Mouse (Mus musculus): Measurements from ENCODE around the gene Zmat3.

The Zmat3 gene

GRCm38 (mm10) chr3:32365546-32366245 lies at the start of gene Zmat3:
Zmat3 (minus strand) TSS chr3:32366014.
- peak; percentile 80 for DNase-seq

- DNase-seq: no peak
Observed at GRCm38 (mm10) chr3:32414381-32414780, 48.6 kb upstream of the Zmat3 start.

DNA sequence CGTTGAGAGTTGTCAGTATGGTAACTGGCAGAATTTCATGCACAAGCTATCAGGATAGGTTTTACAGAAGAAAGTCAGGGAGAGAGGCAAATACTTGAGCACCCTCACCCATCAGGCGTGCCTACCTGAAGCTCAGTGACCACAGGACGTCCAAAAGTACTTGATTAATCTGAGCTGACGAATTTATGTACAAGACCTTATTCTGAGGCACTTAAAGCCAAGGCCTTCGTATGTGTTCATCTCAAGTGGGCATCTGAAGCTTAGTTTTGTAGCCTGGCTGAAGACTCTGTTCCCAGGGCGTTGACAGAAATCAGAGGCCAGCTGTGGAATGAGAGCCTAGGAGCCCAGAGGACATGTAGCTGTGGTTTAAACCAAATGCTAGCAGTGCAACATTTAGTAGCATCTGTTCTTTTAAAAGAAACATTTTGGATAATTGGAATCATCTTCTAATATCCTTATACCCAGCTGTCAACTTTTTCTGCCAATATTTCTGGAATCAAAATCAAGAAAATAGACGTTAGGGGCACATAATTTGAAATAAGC lies 46.8 kb upstream of the Zmat3 start:
- no peak for DNase-seq

DNA sequence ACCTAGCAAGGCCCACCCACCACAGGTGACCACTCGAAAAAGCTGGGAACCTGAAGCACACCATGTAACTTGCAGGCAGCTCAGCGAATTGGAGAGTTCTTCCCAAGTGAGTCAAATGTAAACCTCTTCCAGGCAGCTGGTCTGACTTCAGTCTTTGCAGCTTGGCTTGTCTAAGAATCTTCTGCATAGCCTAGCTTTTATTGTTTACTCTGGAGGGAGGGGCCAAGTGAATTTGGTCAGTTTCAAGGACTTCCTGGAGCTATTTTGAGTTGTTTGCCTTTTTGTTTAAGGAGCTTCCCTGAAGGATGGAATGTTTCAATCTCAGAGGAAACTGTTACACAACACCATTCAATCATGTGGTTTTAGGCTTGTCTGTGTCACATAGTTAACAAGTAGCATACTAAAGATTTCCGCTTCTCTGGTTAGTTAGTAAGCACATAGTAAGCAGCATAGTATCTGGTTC lies 43.0 kb upstream of the Zmat3 start:
- DNase-seq: no peak

DNA sequence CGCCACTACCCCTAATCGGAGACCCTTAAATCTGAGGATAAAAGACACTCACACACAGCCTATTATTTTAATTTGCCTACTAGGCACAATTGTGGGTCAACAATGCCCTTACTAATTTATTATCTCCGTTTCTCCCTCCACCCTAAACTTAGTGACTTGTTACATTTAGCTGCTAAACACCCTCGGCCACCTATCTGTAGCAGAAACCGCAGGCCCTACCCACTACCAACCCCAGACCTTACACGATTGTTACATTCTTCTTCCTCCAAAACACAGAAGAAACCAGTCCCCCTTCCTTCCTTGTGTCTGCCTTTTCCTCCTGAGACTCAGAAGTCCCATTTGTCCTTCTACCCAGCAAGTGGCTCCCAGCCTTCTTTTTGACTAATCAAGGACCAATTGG lies 41.0 kb upstream of the Zmat3 start:
- DNase-seq: no peak

DNA sequence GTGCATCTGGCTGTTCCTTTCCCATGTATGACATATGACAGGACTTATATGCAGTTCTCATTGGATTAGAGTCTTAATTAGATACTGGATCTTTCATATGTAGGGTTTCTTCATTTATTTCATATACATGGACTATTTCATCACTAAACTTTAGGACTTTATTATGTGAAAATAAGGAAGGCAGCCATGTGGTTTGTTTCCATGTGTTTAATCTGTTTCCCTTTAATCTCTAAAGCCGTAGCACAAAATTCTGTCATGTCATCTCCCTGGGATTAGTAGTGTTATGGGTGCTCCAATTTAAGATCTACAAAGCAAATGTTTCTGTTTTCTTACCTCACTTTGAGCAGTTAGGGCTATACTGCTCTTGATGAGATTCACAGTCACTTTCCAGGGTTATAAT lies 39.9 kb upstream of the Zmat3 start:
- DNase-seq: no peak

DNA sequence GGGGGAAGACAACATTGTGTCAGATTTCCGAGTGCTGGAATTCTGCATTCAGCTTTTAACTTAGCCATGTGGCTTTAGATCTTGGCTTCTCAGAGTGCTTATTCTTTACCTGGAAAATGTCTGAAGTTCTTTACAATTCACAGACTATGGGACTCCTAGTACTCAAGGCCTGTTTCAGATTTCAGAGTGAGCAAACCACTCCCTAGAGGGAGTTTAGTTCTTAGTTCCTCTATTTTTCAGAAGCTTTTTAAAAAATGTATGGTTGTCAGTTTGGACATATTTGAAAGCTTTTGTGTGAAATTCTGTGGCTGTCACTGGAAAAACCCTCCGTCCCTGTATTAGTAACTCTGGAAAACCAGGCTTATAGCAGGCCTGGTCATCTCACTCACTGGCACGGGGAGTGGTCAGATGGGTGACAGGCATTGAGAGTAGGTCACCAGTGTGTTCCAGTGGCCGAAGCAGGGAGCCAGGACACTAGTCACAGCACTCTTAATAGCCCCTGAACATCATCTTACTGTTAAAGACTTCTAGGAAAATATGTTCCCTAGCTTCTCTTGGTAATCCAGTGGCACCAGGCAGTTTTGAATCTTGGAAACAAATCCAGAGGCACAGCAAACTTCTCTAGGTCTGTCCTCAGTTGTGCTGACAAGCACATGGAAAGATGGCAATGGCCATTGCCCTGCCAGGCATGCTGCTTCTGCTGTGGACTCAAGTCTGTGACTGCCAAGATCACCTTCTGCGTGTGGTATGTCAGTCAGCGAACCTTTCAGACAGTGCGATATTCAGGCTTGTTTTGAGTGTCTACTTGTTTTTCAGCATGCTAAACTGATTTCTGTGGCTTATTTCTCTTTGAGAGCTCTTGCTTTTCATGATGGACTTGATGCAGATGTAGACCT lies 37.4 kb upstream of the Zmat3 start:
- no peak for DNase-seq

DNA sequence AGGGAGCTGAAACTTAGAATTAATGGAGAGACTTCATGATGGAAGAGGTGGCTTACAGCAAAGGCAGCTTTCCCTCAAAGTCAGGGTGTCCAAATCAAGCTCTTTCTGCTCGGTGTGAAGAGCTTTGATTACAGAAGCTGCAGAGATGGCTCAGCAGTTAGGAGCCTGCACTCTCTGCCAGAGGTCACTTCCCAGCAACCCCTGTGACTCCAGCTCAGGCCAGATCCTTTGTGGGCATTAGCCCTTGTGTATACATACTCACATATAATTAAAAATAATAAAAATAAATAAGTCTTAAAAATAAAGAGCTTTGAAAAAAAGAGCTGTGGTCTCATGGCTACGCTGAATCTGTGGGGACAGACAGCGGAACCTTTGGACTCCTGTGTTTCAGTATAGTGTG lies 35.8 kb upstream of the Zmat3 start:
- no peak for DNase-seq

DNA sequence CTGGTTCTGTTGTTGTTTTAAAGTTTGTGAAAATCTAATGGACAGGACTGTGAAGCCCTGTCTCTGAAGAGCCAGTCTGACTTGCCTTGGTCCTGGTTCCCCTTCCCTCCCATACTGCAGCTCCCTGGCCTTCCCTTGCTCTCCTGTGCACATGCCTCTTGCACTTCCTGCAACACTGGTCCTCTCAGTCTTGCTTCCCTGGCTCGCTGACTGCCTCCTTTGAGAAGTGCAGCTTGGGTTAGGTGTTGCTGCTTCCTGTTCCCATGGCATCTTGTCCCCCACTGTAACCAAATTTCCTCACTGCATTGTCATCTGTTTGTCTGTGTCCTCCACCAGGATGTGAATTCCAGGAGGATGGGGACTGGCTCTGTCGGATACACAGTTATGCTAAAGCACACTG lies 34.1 kb upstream of the Zmat3 start:
- DNase-seq: no peak

GRCm38 (mm10) chr3:32399381-32399780 lies 33.6 kb upstream of the Zmat3 start:
- DNase-seq: no peak

DNA sequence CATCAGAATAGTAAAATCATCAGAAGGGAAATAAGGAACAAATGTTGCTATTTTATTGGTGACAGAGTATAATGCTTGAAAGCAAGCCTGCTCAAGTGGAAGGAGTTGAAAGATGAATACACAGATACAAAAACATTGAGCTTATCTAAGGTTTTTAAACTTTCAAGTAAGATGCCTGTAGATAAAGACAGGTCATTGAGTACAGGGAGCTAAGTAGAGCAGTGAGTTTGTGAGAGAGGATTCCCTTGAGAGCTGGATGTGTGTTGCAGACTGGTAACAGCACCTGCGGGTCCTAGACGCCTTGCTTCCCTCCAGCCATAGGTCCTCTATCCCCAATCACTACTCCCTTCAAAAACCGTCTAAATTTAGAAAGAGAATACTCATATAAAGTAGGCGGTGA lies 32.8 kb upstream of the Zmat3 start:
- no peak for DNase-seq

DNA sequence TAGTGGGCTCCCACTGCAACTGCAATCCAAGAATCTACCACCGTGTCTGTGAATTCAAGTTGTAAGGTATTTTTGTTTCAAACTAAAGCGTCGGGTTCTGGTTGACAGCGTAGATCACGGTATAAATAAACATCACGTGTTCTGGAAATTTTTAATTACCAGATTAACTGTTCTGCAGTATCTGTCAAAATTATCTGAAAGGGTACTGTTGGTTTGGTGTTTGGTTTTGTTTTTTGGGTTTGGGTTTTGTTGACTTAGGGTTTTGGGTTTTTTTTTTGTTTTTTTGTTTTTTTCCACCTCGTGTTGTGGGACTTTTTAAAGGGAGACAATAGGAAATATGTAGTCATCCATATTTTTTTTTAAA lies 32.3 kb upstream of the Zmat3 start:
- no peak for DNase-seq

GRCm38 (mm10) chr3:32397461-32398174 lies 31.8 kb upstream of the Zmat3 start, which contains the start of gene Pik3ca:
Pik3ca (plus strand) TSS chr3:32397671.
- DNase-seq: peak; percentile 41

GRCm38 (mm10) chr3:32396794-32397460 lies 31.1 kb upstream of the Zmat3 start:
- peak; percentile 98 for DNase-seq

DNA sequence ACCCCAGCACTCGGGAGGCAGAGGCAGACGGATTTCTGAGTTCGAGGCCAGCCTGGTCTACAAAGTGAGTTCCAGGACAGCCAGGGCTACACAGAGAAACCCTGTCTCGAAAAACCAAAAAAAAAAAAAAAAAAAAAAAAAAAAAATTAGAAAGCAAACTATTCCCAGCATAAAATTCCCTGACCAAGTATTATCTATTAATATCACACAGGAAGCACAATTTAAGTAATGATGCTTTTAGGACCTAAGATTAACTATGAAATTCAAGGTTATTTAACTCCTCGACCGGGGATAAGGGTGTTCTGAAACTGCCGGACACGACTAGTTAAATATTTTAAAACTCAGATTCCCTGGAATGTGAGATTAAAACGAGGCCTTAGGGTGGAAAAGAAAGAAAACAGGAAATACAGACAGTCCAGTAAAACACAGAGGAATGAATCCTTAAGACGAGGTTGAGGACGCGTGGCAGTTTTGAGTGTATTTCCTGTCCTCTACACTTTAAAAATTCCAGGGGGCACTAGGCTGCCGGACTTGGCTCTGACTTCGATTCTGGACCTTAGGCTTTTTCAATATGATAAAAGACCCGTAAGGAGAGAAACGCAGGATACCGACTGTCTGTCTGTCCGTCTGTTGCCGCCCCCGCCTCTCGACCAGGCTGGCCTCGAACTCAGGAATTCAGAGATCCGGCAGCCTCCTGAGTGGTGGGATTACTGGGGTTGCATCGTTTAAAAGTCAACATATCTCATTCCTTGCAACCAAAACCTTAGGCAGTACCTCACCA lies 30.1 kb upstream of the Zmat3 start:
- peak; percentile 47 for DNase-seq

DNA sequence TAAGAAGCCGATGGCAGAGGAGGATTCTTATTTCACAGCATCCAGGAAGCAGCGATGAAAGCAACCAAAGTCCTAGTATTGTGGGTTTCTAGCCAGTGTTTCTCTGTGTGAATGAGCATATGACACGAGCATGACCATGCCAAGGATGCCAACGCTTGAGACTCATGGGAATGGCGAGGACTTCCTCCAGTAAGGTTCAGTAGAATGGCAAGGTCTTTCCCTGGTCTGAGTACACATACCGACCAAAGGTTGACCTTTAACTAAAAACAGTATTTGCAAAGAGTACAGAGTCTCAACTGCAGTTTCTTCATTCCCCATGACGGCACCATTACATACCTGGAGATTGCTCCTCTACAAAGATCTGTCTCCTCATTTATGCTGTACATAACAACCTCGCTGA lies 28.2 kb upstream of the Zmat3 start:
- DNase-seq: peak; percentile 72

DNA sequence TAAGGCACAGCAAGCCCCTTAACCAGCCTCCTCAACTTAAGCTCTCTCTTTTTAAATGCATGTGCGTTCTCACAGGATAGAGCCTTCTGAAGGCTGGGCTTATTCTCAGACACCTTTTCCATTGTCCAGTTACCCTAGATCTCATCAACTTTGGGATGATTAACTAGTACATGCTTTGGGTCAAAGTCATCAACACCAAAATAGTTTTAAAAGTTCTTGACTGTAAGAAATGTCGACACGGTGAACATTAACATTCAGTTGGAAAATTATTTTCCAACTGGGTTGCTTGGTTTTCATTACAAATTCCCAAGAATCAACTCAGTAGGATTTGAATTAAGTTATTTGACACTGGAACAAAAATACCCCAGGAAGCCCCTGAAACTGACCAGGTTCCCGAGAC lies 27.0 kb upstream of the Zmat3 start:
- DNase-seq: no peak

GRCm38 (mm10) chr3:32381556-32381955 lies 15.7 kb upstream of the Zmat3 start:
- no peak for DNase-seq

DNA sequence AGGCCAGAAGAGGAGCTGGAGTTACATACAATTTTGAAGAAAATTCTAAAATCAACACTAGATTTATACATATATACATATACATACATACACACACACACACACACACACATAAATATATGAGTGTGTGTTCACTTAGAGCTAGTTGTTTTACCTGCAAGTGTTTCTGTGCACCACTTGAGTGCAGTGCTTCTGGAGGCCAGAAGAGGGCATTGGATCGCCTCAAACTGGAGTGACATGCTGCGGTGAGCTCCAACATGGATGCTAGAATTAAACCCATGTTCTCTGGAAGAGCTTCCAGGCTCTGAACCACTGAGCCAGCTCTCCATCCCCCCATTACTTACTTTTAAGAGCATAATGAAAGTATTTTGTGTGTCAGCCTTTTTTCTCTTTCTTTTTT lies 14.1 kb upstream of the Zmat3 start:
- no peak for DNase-seq

DNA sequence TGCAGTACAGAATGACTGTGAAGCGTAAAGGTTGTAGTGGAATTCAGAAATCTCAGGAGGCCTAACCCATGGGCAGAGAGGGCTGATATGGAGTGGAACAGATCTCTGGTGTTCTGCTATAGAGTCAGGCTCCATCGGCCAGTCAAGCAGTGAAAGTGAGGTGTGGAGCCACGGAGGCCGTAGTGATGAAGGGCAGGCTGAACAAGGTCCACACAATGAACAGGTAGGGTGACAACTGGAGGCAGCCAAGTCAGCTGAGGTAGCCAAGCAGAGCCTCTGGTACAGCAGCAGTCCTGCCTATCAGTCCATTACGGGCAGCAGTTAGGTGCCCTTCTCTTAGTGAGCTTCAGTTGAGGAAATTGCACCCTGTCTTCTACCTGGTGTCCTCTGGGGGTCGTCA lies 7.4 kb upstream of the Zmat3 start:
- DNase-seq: no peak

- no peak for DNase-seq
Observed at GRCm38 (mm10) chr3:32372470-32372869, 6.7 kb upstream of the Zmat3 start.

GRCm38 (mm10) chr3:32371957-32372356 lies 6.1 kb upstream of the Zmat3 start:
- DNase-seq: no peak
